Mouse (Mus musculus) CH12.LX (cell line): ENCODE measurements around the gene P2rx1. TPM values are rescaled to one million over a fixed set of nuclear protein-coding genes. Genes with fewer than 3 reads are reported as not detected.
A peak's percentile ranks its signal among the peaks of the same experiment; 100 is the strongest.

Source experiments
- DNase-seq: peaks from one replicate; pipeline ENCODE4 v3.0.0-alpha.2; 2013; ENCODE audit errors: extremely low read depth
- H3K27ac ChIP-seq: 2 replicates; pipeline ENCODE4 v1.5.1; 2012; ENCODE audit warnings: low read depth, mild to moderate bottlenecking, control low read depth, moderate library complexity; ENCODE audit not compliant: insufficient read depth
- H3K27me3 ChIP-seq: replicated peaks from 2 replicates; pipeline ENCODE3; 2012; ENCODE audit warnings: inconsistent platforms
- H3K36me3 ChIP-seq, 2 experiments: replicated peaks in 1 of 2; 2 replicates each; pipeline versions ENCODE3 to v1.6.1; 2012; ENCODE audit warnings: inconsistent platforms in 1 of 2, low read length in 1 of 2, mild to moderate bottlenecking in 1 of 2, mixed read lengths in 1 of 2, moderate library complexity in 1 of 2; ENCODE audit not compliant: control insufficient read depth in 1 of 2, insufficient read depth in 1 of 2
- H3K4me1 ChIP-seq, 2 experiments: 2 replicates each; pipeline ENCODE4 v1.6.1; 2012; ENCODE audit warnings: inconsistent platforms in 1 of 2, moderate library complexity in 1 of 2; ENCODE audit not compliant: insufficient read depth in 2 of 2, control insufficient read depth in 1 of 2
- H3K4me2 ChIP-seq: 2 replicates; pipeline ENCODE4 v1.6.1; 2012; ENCODE audit warnings: low read depth, mild to moderate bottlenecking, control low read depth; ENCODE audit not compliant: poor library complexity, insufficient read depth, severe bottlenecking
- H3K4me3 ChIP-seq, 3 experiments: fragments of 150-350 bp in 1 of 3; sonication (generic) in 1 of 3; replicated peaks in 1 of 3; 2 replicates each; pipeline versions ENCODE3 to v1.5.1; 2011 to 2012; ENCODE audit warnings: low read depth in 2 of 3, low read length in 2 of 3, mild to moderate bottlenecking in 2 of 3, moderate library complexity in 2 of 3, control low read depth in 1 of 3, improper control_type of control experiment in 1 of 3, inconsistent platforms in 1 of 3, mixed read lengths in 1 of 3; ENCODE audit not compliant: poor library complexity in 1 of 3
- H3K79me2 ChIP-seq: replicated peaks from 2 replicates; pipeline ENCODE4 v1.6.1; 2012; ENCODE audit warnings: mild to moderate bottlenecking, moderate library complexity; ENCODE audit not compliant: control insufficient read depth, poor library complexity, insufficient read depth, severe bottlenecking; ENCODE audit errors: extremely low read depth
- H3K9ac ChIP-seq: 2 replicates; pipeline ENCODE4 v1.6.1; 2012; ENCODE audit warnings: low read depth, mild to moderate bottlenecking, control low read depth, moderate library complexity; ENCODE audit not compliant: insufficient read depth
- H3K9me3 ChIP-seq: replicated peaks from 2 replicates; pipeline ENCODE3; 2012; ENCODE audit warnings: low read length, inconsistent platforms, mixed read lengths
- BHLHE40 ChIP-seq: IDR thresholded peaks from 2 replicates; pipeline ENCODE4 v1.6.1; 2011; ENCODE audit warnings: mild to moderate bottlenecking, low read depth, low read length, improper control_type of control experiment
- CHD2 ChIP-seq: IDR thresholded peaks from 2 replicates; pipeline ENCODE4 v1.6.1; 2011; ENCODE audit warnings: low read length, improper control_type of control experiment
- CTCF ChIP-seq, 2 experiments: IDR thresholded peaks in 1 of 2; conservative IDR thresholded peaks in 1 of 2; 2 replicates each; pipeline ENCODE4 v1.5.1; 2011 to 2012; ENCODE audit warnings: low read depth in 2 of 2, low read length in 2 of 2, improper control_type of control experiment in 1 of 2, inconsistent platforms in 1 of 2, mild to moderate bottlenecking in 1 of 2, moderate library complexity in 1 of 2
- ELF1 ChIP-seq: IDR thresholded peaks from 2 replicates; pipeline ENCODE4 v1.6.1; 2014; ENCODE audit warnings: low read depth, mild to moderate bottlenecking, inconsistent platforms, low read length, improper control_type of control experiment
- EP300 ChIP-seq: IDR thresholded peaks from 2 replicates; pipeline ENCODE4 v1.6.1; 2011; ENCODE audit warnings: low read length, improper control_type of control experiment
- ETS1 ChIP-seq: conservative IDR thresholded peaks from 2 replicates; pipeline ENCODE4 v1.6.1; 2012; ENCODE audit warnings: low read depth, mild to moderate bottlenecking, inconsistent platforms, low read length, improper control_type of control experiment, moderate library complexity
- HCFC1 ChIP-seq: IDR thresholded peaks from 2 replicates; pipeline ENCODE4 v1.6.1; 2012; ENCODE audit warnings: low read depth, mild to moderate bottlenecking, inconsistent platforms, low read length, improper control_type of control experiment
- IRF4 ChIP-seq: IDR thresholded peaks from 2 replicates; pipeline ENCODE4 v1.6.1; 2014; ENCODE audit warnings: low read depth, mild to moderate bottlenecking, inconsistent platforms, low read length, improper control_type of control experiment
- JUND ChIP-seq: conservative IDR thresholded peaks from 2 replicates; pipeline ENCODE4 v1.6.1; 2011; ENCODE audit warnings: low read depth, low read length, improper control_type of control experiment
- KAT2A ChIP-seq: IDR thresholded peaks from 2 replicates; pipeline ENCODE4 v1.6.1; 2012; ENCODE audit warnings: low read length, improper control_type of control experiment, inconsistent platforms; ENCODE audit not compliant: insufficient replicate concordance
- MAX ChIP-seq: IDR thresholded peaks from 2 replicates; pipeline ENCODE4 v1.6.1; 2011; ENCODE audit warnings: low read length, improper control_type of control experiment
- MAZ ChIP-seq: IDR thresholded peaks from 2 replicates; pipeline ENCODE4 v1.6.1; 2012; ENCODE audit warnings: low read depth, mild to moderate bottlenecking, inconsistent platforms, low read length, improper control_type of control experiment, moderate library complexity
- MEF2A ChIP-seq: IDR thresholded peaks from 2 replicates; pipeline ENCODE4 v1.6.1; 2014; ENCODE audit warnings: low read depth, mild to moderate bottlenecking, inconsistent platforms, low read length, improper control_type of control experiment, borderline replicate concordance
- NELFE ChIP-seq: IDR thresholded peaks from 2 replicates; pipeline ENCODE4 v1.6.1; 2011; ENCODE audit warnings: low read depth, low read length, improper control_type of control experiment
- NRF1 ChIP-seq: IDR thresholded peaks from 2 replicates; pipeline ENCODE4 v1.6.1; 2014; ENCODE audit warnings: low read depth, mild to moderate bottlenecking, inconsistent platforms, low read length, improper control_type of control experiment, moderate library complexity
- RAD21 ChIP-seq: IDR thresholded peaks from 2 replicates; pipeline ENCODE4 v1.6.1; 2011; ENCODE audit warnings: low read depth, mild to moderate bottlenecking, low read length, improper control_type of control experiment, moderate library complexity
- SIN3A ChIP-seq: IDR thresholded peaks from 2 replicates; pipeline ENCODE4 v1.6.1; 2012; ENCODE audit warnings: low read length, improper control_type of control experiment, inconsistent platforms
- SMC3 ChIP-seq: IDR thresholded peaks from 2 replicates; pipeline ENCODE4 v1.6.1; 2011; ENCODE audit warnings: low read depth, low read length, improper control_type of control experiment
- TBP ChIP-seq: conservative IDR thresholded peaks from 2 replicates; pipeline ENCODE4 v1.6.1; 2011; ENCODE audit warnings: low read depth, low read length, improper control_type of control experiment
- TCF12 ChIP-seq: IDR thresholded peaks from 2 replicates; pipeline ENCODE4 v1.6.1; 2014; ENCODE audit warnings: low read depth, mild to moderate bottlenecking, inconsistent platforms, low read length, improper control_type of control experiment
- UBTF ChIP-seq: IDR thresholded peaks from 2 replicates; pipeline ENCODE4 v1.6.1; 2012; ENCODE audit warnings: low read depth, mild to moderate bottlenecking, inconsistent platforms, low read length, improper control_type of control experiment, moderate library complexity
- USF2 ChIP-seq: conservative IDR thresholded peaks from 2 replicates; pipeline ENCODE4 v1.6.1; 2011; ENCODE audit warnings: low read depth, low read length, improper control_type of control experiment
- ZKSCAN1 ChIP-seq: IDR thresholded peaks from 2 replicates; pipeline ENCODE4 v1.6.1; 2012; ENCODE audit warnings: low read depth, inconsistent platforms, low read length, improper control_type of control experiment, borderline replicate concordance
- ZMIZ1 ChIP-seq: IDR thresholded peaks from 2 replicates; pipeline ENCODE4 v1.6.1; 2012; ENCODE audit warnings: low read depth, mild to moderate bottlenecking, inconsistent platforms, low read length, improper control_type of control experiment
- dilution Hi-C: fragments of 300-500 bp; cut with MboI; formaldehyde crosslinking; loops from 2 replicates; pipeline ENCODE4 v1.14.3; 2020; ENCODE audit warnings: low sequenced_read_pairs; ENCODE audit not compliant: extremely low pct_unique_long_range_greater_than_20kb, extremely low pct_ligation_motif_present
- in situ Hi-C: fragments of 300-500 bp; cut with MboI; formaldehyde crosslinking; loops from 3 replicates; pipeline ENCODE4 v1.14.3; 2019; ENCODE audit warnings: low sequenced_read_pairs, low pct_ligation_motif_present, low pct_unique_long_range_greater_than_20kb, mixed read lengths
- polyA plus RNA-seq: library from polyadenylated mRNA; unstranded; fragments of >175 nt; gene quantifications from 2 replicates; pipeline ENCODE4 v1.2.1, GENCODE M21; 2012; ENCODE audit warnings: low read depth; ENCODE audit not compliant: insufficient read length
- total RNA-seq, 2 experiments: library from RNA; depleted of rRNA; stranded (reverse); fragments of 300-350 nt in 1 of 2; fragments of >200 nt in 1 of 2; gene quantifications; 2 replicates each; pipeline ENCODE4 v1.2.3; 2012 to 2014

Gene P2rx1
- 12.3 and 21.5 TPM in 2 replicates for total RNA-seq (2012; rRNA removed)
- 15.9 and 18.9 TPM in 2 replicates for total RNA-seq (2014; rRNA removed)
- polyA plus RNA-seq, result 22.8 and 23.3 TPM in 2 replicates

GRCm38 (mm10) chr11:72998771-72999170 lies at the start of gene P2rx1:
P2rx1 (plus strand) TSS chr11:72999103.
- TF ChIP-seq CHD2 (peak; percentile 70), NELFE (peak; percentile 65; the same call in 1 of the 2 replicates), JUND (no peak), UBTF (no peak), ELF1 (peak; percentile 75), MEF2A (peak; percentile 91), TCF12 (peak; percentile 82), HCFC1 (peak; percentile 64), IRF4 (peak; percentile 82), EP300 (peak; percentile 59; the same call in 1 of the 2 replicates), USF2 (no peak), SIN3A (peak; percentile 15; the same call in 1 of the 2 replicates), KAT2A (no peak), ETS1 (peak; percentile 61), MAZ (peak; percentile 63), NRF1 (0 out of 2 replicates have a peak, but pooled peaks have one; percentile 33), CTCF (conservative IDR thresholded peaks at IDR 0.05 in 1 of 2, IDR thresholded peaks at IDR 0.05 in 1 of 2; ENCODE audit: low read depth in 2 of 2, low read length in 2 of 2) (peak in 1 of 2 experiments; percentile 46; a peak in 2 of 4 replicates), MAX (peak; percentile 23; the same call in 1 of the 2 replicates), BHLHE40 (peak; percentile 53), ZKSCAN1 (no peak), TBP (peak; percentile 66; the same call in 1 of the 2 replicates), SMC3 (peak; percentile 45), ZMIZ1 (peak; percentile 62; the same call in 1 of the 2 replicates), RAD21 (peak; percentile 25)
- H3K9ac ChIP-seq, result peak within 1 kb of the TSS; percentile 24
- peaks cover 8 to 35% of the 10 kb centered on the region in 2 experiments for H3K36me3 ChIP-seq
- peak within 1 kb of the TSS; percentile 27 to 51 (median 40) for H3K4me3 ChIP-seq
- in situ Hi-C loops (no loop called here), dilution Hi-C loops (no loop called here)
- H3K9me3 ChIP-seq, result peaks cover 1% of the 10 kb centered on the region
- peaks cover 30 to 54% of the 10 kb centered on the region in 2 experiments for H3K4me1 ChIP-seq
- DNase-seq, result peak; percentile 78
- H3K27me3 ChIP-seq, result no peaks in the 10 kb centered on the region
- no peaks in the 10 kb centered on the region for H3K79me2 ChIP-seq
- peak within 1 kb of the TSS; percentile 71 for H3K27ac ChIP-seq
- H3K4me2 ChIP-seq, result peak within 1 kb of the TSS; percentile 45
